Mouse (Mus musculus) cerebellum, adult 2 months (tissue): ENCODE data around the gene Cdc34b.

Source experiments
- CTCF ChIP-seq: fragments of 200-500 bp; IDR thresholded peaks from 2 replicates; pipeline ENCODE4 v1.5.1; 2011; ENCODE audit warnings: low read depth, mild to moderate bottlenecking, control low read depth, low read length, moderate library complexity, borderline replicate concordance; ENCODE audit not compliant: insufficient read depth
- POLR2A ChIP-seq: fragments of 200-500 bp; IDR thresholded peaks from 2 replicates; pipeline ENCODE4 v1.6.1; 2011; ENCODE audit warnings: low read length, control low read depth, borderline replicate concordance; ENCODE audit not compliant: insufficient read depth

GRCm38 (mm10) chr11:94735746-94736145 lies 5.8 kb upstream of the Cdc34b start:
- TF ChIP-seq CTCF (no peak), POLR2A (no peak)
